Mouse (Mus musculus) heart, adult 9 months (tissue): Measurements from ENCODE around the gene Olfr1373.

Experiments used
- DNase-seq, 2 experiments: peaks; one replicate each; pipeline ENCODE4 v3.0.0; 2022; ENCODE audit warnings: low spot score in 2 of 2

Gene Olfr1373

GRCm38 (mm10) chr11:52106438-52106837, 38.9 kb downstream of the Olfr1373 start:
- DNase-seq: no peak

- DNase-seq: no peak
Measured at GRCm38 (mm10) chr11:52106037-52106436, 39.3 kb downstream of the Olfr1373 start.

DNA sequence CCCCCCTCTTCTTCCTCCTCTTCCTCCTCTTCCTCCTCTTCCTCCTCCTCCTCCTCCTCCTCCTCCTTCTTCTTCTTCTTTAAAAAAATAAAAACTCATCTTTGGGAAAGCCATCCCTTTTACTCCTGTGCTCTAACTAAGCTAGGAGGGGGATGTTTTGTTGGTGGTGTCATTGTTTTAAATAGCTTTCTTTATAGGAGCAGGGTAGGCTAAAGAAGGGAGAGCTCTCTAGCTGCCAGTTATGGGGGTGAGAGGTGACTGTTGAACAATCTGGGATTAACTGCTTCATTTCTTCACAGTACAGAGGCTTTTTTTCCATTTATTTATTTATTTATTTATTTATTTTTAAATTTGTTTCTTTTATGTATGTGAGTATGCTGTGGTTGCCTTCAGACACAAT, 39.8 kb downstream of the Olfr1373 start:
- no peak for DNase-seq

DNA sequence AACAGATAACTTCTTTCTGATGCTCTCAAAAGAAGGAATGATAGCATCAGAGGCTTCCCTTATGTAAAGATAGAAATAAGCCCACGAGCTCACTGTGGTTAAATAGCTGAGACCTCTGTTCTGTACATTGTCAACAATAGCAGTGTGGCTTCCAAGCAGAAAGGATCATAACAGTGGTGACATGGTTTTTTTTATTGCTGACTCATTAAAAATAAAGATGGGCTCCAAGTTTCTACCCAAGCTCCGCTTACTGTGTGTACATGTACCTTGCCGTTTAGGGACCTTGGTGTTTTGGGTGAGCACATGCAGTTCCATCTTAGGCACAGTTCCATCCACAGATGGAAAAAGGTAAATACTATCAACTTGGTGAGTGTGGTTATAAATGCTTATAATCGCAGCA, 42.4 kb downstream of the Olfr1373 start:
- DNase-seq: no peak

DNA sequence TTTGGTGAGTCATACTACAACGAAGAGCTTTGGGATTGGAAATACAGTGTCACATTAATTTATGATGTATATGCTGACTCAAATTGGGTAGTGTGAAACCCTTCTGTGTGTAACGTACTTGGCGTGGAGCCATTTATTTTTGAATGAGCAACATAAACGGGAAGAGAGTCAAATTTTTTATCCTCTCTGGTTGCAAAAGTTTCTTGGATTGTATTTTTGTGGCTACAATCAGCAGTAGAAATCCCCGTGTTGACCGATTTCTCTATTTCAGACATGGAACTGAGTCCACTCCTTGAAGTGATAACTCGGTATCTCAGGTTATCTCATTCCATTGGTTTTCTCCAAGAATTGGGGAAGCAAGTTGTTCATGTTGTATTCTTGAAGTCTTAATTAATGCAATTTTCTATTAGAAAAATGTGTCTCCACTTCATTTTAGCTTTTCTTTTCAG, 45.5 kb downstream of the Olfr1373 start:
- no peak for DNase-seq

- DNase-seq: peak; percentile 55 to 71
Measured at GRCm38 (mm10) chr11:52099031-52099761, 46.1 kb downstream of the Olfr1373 start.

DNA sequence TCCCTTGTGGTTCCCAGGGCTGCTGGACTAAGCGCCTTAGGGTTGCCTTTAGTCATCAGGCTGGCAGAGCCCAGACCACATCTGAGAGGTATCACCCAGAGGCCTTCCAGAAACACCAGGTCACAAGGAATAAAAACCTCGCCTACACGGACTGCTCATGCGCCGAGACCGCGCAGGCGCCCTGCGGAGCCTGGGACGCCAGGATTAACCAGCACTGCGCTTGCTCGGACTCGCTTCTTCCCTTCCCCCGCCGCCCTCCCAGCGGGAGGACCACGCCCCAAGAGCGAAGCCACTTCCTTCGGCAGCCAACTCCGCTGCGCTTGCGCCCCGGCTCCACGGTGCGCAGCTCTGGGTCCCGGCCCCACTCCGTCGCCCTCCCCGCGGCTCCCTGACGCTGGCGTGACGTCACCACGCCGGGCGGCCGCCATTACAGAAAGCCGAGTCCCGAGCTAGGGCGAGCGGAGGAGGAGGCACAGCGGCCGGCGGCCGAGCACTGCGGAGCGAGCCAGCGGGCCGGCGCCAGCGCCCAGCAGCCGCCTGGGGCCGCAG, 46.9 kb downstream of the Olfr1373 start, which contains the start of gene Ppp2ca:
Gene Ppp2ca (plus strand): TSS at position 284 of the 549 bp plus-strand sequence.
- DNase-seq: peak; percentile 99

- peak in 1 of 2 experiments; percentile 9 for DNase-seq
Measured at GRCm38 (mm10) chr11:52097596-52097995, 47.7 kb downstream of the Olfr1373 start.

GRCm38 (mm10) chr11:52097016-52097415, 48.3 kb downstream of the Olfr1373 start:
- DNase-seq: no peak
